Mouse (Mus musculus): ENCODE data around the gene Myadm. TPM values are rescaled to one million over a fixed set of nuclear protein-coding genes. Genes with fewer than 3 reads are reported as not detected.

Myadm gene
- polyA plus RNA-seq, 1 experiment from 2014 or later, result 238 TPM

Other genes starting within 250 kb of the Myadm start
- not detected in 2 replicates for gene AU018091, start 119.9 kb upstream of the Myadm start, polyA plus RNA-seq (2015; fragmentation: Nextera tagmentation; extraction: Ambion mirVana)
- gene Nlrp12, start 39.3 kb upstream of the Myadm start, polyA plus RNA-seq (2015; fragmentation: Nextera tagmentation; extraction: Ambion mirVana), result not detected in 2 replicates
- gene Prkcg, start 99 bp downstream of the Myadm start, polyA plus RNA-seq (2015; fragmentation: Nextera tagmentation; extraction: Ambion mirVana), result 0.32 and 0.33 TPM in 2 replicates
- 0.16 TPM in 1 of 2 replicates, not detected in the other for gene Cacng7, start 43.9 kb downstream of the Myadm start, polyA plus RNA-seq (2015; fragmentation: Nextera tagmentation; extraction: Ambion mirVana)
- 0.07 and 0.46 TPM in 2 replicates for gene Cacng8, start 101.6 kb downstream of the Myadm start, polyA plus RNA-seq (2015; fragmentation: Nextera tagmentation; extraction: Ambion mirVana)
- gene Cacng6, start 135.1 kb downstream of the Myadm start, polyA plus RNA-seq (2015; fragmentation: Nextera tagmentation; extraction: Ambion mirVana), result 15.5 and 18.9 TPM in 2 replicates
- not detected in 2 replicates for gene Tarm1, start 213.5 kb downstream of the Myadm start, polyA plus RNA-seq (2015; fragmentation: Nextera tagmentation; extraction: Ambion mirVana)